Mouse (Mus musculus): ENCODE results near the gene Syngr2. TPM values are rescaled to one million over a fixed set of nuclear protein-coding genes. Genes with fewer than 3 reads are reported as not detected.

Syngr2 gene
- polyA plus RNA-seq, 1 experiment, result 7.2 TPM

DNA sequence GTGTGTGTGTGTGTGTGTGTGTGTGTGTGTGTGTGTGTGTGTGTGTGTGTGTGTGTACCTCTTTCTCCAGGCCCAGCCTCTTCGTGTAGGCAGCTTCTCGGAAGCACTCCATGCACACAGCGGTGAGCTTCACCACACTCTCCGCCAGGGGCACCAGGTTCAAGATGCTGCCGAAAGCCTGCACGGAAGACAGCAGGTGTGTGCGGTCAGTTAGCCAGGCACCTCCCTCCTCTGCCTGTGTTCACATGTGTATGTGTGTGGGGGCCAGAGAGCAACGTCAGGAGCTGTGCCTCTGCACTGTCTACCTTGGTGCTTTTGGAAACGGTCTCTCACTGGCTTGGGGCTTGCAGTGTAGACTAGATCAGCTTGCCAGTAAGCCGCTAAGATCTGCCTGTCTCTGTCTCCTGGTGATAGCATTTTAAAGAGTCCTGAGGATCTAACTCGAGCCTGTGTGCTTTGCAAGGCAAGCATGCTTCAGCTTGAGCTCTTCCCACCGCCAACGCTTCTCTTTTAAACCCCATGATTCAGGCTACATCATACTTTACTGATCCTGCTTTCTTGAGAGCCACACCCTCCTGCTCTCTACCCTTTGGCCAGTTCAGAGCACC is 7.0 kb downstream of the Syngr2 start:
- Histone ChIP-seq H3K4me1 (ENCODE audit: control insufficient read depth) (peaks cover 82% of the 10 kb centered on the region), H3K27me3 (ENCODE audit: control insufficient read depth) (no peaks in the 10 kb centered on the region), H3K9me3 (ENCODE audit: control insufficient read depth, low read length) (no peaks in the 10 kb centered on the region), H3K4me3 (replicated peaks) (no peak overlapping the region), H3K36me3 (ENCODE audit: control insufficient read depth) (peaks cover 100% of the 10 kb centered on the region)
- TF ChIP-seq TAL1 (IDR thresholded peaks at IDR 0.05; ENCODE audit: low read length), result no peak
- no peak for TF ChIP-seq GATA1 (IDR thresholded peaks at IDR 0.05; ENCODE audit: low read length)

DNA sequence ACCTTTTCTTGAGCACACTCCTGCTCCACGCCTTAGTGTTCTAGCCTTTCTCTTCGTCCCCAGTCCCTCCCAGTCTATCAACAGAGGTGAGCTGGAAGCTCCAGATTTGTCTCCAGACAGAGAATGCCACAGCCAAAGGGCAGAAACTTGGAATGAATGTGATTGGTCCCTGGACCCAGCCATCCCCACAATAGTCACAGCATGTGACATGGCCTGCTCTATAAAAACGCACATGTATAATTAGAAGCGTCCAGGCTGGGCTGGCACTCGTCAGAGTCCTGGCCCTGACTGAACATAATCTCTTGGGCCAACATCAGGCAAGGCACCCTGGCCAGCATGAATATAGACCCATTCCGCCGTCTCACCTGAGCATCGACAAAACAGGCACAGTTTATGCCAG is 9.6 kb downstream of the Syngr2 start:
- Histone ChIP-seq H3K36me3 (ENCODE audit: control insufficient read depth) (peaks cover 100% of the 10 kb centered on the region), H3K27me3 (ENCODE audit: control insufficient read depth) (no peaks in the 10 kb centered on the region), H3K4me1 (ENCODE audit: control insufficient read depth) (peaks cover 85% of the 10 kb centered on the region), H3K9me3 (ENCODE audit: control insufficient read depth, low read length) (no peaks in the 10 kb centered on the region), H3K4me3 (replicated peaks) (no peak overlapping the region)
- TF ChIP-seq TAL1 (IDR thresholded peaks at IDR 0.05; ENCODE audit: low read length) (no peak), GATA1 (IDR thresholded peaks at IDR 0.05; ENCODE audit: low read length) (no peak)

- H3K4me1 ChIP-seq (ENCODE audit: control insufficient read depth), result peaks cover 83% of the 10 kb centered on the region
- H3K27me3 ChIP-seq (ENCODE audit: control insufficient read depth), result no peaks in the 10 kb centered on the region
- TF ChIP-seq TAL1 (IDR thresholded peaks at IDR 0.05; ENCODE audit: low read length) (no peak), GATA1 (IDR thresholded peaks at IDR 0.05; ENCODE audit: low read length) (no peak)
- H3K36me3 ChIP-seq (ENCODE audit: control insufficient read depth), result peaks cover 94% of the 10 kb centered on the region
- H3K9me3 ChIP-seq (ENCODE audit: control insufficient read depth, low read length), result no peaks in the 10 kb centered on the region
- no peak overlapping the region for H3K4me3 ChIP-seq (replicated peaks)
Measured at GRCm38 (mm10) chr11:117820173-117820572, 10.7 kb downstream of the Syngr2 start.

DNA sequence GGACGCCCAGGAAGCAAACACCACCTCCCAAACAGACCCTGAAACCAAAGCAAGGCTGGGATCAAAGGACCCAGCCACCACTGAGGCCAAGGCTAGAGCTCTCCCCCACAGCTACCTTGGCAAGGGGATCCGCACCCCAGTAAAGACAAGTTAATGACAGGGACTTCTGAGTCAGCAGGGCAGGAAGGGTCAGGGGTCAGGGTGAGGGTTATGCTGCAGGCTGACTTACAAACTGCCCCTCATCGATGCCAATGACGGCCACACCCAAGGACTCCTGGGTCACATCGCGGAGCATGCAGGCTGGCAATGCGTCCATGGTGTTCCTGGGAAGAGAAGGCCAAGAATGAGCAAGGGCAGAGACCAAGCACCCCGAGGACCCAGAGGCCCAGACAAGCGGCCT is 12.4 kb downstream of the Syngr2 start:
- peaks cover 77% of the 10 kb centered on the region for H3K36me3 ChIP-seq (ENCODE audit: control insufficient read depth)
- no peak overlapping the region for H3K4me3 ChIP-seq (replicated peaks)
- no peaks in the 10 kb centered on the region for H3K27me3 ChIP-seq (ENCODE audit: control insufficient read depth)
- no peak for TF ChIP-seq TAL1 (IDR thresholded peaks at IDR 0.05; ENCODE audit: low read length)
- no peak for TF ChIP-seq GATA1 (IDR thresholded peaks at IDR 0.05; ENCODE audit: low read length)
- H3K4me1 ChIP-seq (ENCODE audit: control insufficient read depth), result peaks cover 89% of the 10 kb centered on the region
- H3K9me3 ChIP-seq (ENCODE audit: control insufficient read depth, low read length), result no peaks in the 10 kb centered on the region

DNA sequence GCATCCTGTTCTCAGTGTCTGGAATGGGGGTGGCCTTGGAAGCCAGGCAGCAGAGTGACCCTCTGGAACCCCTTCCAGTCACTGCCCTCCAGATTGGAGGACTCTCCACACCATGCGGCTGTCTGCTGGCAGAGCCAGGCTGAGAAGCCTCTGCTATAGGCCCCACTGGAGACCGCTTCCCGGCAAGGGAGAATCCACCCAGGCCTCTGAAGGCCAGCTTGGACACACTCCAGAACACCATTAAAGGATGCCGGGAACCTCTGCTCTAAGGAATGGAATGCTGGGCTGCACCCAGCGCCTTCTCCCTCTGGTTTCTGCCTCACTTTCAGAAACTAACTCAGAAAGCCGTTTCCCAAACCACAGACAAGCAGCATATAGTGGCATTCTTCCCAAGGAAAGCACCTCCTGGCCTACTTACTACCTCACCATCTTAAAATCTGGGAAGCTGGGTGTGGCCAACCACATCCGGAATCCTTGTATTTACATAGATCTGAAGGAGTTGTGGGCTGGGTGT is 13.3 kb downstream of the Syngr2 start:
- peaks cover 91% of the 10 kb centered on the region for H3K4me1 ChIP-seq (ENCODE audit: control insufficient read depth)

DNA sequence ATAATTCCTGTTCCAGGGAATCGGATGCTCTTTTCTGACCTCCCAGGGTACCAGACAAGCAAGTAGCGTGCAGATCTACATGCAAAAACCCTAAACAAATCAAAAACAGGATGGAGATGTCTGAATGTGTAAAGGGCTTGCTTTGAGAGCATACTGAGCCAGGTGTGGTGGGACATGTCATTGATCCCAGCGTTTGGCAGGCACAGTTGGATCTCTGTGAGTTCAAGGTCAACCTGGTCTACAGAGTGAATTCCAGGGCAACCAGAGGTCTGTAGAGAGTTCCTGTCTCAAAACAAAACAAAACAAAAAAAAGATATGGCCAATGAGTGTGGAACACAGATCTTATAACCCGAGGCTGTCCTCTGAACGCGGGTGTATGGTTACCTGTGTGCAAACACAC is 13.9 kb downstream of the Syngr2 start:
- Histone ChIP-seq H3K9me3 (ENCODE audit: control insufficient read depth, low read length) (no peaks in the 10 kb centered on the region), H3K4me3 (replicated peaks) (peak overlapping the region; percentile 86), H3K4me1 (ENCODE audit: control insufficient read depth) (peaks cover 92% of the 10 kb centered on the region), H3K36me3 (ENCODE audit: control insufficient read depth) (peaks cover 67% of the 10 kb centered on the region), H3K27me3 (ENCODE audit: control insufficient read depth) (no peaks in the 10 kb centered on the region)
- no peak for TF ChIP-seq GATA1 (IDR thresholded peaks at IDR 0.05; ENCODE audit: low read length)
- no peak for TF ChIP-seq TAL1 (IDR thresholded peaks at IDR 0.05; ENCODE audit: low read length)

More for the DNA sequence above, 13.3 kb downstream of the Syngr2 start:
- TF ChIP-seq GATA1 (IDR thresholded peaks at IDR 0.05; ENCODE audit: low read length), result no peak
- no peak for TF ChIP-seq TAL1 (IDR thresholded peaks at IDR 0.05; ENCODE audit: low read length)
- Histone ChIP-seq H3K36me3 (ENCODE audit: control insufficient read depth) (peaks cover 73% of the 10 kb centered on the region), H3K9me3 (ENCODE audit: control insufficient read depth, low read length) (no peaks in the 10 kb centered on the region), H3K4me3 (replicated peaks) (no peak overlapping the region), H3K27me3 (ENCODE audit: control insufficient read depth) (no peaks in the 10 kb centered on the region)

DNA sequence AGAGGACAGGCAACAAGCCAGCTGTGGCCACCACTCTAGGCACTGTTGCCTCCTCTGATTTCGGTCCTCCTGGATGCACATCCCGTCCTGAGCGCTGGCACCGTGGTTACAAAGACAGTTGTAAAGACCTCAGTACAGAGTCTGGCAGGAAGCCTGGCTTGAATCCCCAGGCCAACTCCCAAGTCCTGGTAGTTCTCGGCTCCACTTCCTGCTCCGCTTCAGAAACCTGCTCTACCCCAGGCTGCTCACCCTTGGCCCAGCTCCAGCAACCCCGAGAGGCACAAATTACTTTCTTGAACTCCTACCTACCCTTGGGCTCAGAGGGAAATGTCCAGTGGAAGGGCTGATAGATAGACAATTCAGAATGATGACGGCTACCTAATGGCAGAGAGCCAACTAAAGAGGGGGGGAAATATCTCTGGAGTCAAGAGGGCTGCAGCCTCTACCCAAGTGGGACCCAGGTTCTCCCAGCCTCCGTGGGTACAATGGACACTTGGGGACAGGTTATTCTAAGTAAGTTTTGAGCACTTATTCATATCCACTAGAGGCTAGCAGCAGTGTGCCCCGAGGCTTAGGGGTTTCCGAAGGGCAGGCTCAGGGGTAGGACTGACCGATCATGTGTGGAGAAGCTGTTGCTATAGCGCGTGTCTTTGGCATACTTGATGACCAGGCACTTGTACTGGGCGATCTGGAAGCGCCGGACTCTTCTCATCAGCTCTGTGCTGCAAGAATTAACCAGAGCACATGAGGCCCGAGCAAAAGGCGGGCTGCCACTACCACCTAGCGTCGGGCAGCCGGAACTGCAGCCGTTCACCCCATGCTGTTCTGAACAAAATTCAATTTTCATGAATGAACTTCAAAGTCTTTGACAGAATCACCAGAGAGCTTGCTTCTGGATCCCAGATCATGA is 14.8 kb downstream of the Syngr2 start:
- H3K36me3 ChIP-seq (ENCODE audit: control insufficient read depth), result peaks cover 60% of the 10 kb centered on the region
- H3K9me3 ChIP-seq (ENCODE audit: control insufficient read depth, low read length), result no peaks in the 10 kb centered on the region
- H3K27me3 ChIP-seq (ENCODE audit: control insufficient read depth), result no peaks in the 10 kb centered on the region
- peaks cover 92% of the 10 kb centered on the region for H3K4me1 ChIP-seq (ENCODE audit: control insufficient read depth)
- TF ChIP-seq GATA1 (IDR thresholded peaks at IDR 0.05; ENCODE audit: low read length) (no peak), TAL1 (IDR thresholded peaks at IDR 0.05; ENCODE audit: low read length) (no peak)
- H3K4me3 ChIP-seq (replicated peaks), result peak overlapping the region; percentile 86

GRCm38 (mm10) chr11:117825333-117826101 is 16.0 kb downstream of the Syngr2 start, which contains the start of the genes Afmid and Tk1:
Gene Afmid (plus strand): TSS chr11:117825924.
Gene Tk1 (minus strand): TSS chr11:117826092.
- Histone ChIP-seq H3K4me3 (replicated peaks) (peak within 1 kb of the TSS; percentile 86), H3K9me3 (ENCODE audit: control insufficient read depth, low read length) (no peaks in the 10 kb centered on the region), H3K36me3 (ENCODE audit: control insufficient read depth) (peaks cover 54% of the 10 kb centered on the region), H3K27me3 (ENCODE audit: control insufficient read depth) (no peaks in the 10 kb centered on the region), H3K4me1 (ENCODE audit: control insufficient read depth) (peaks cover 94% of the 10 kb centered on the region)
- TF ChIP-seq TAL1 (IDR thresholded peaks at IDR 0.05; ENCODE audit: low read length) (no peak), GATA1 (IDR thresholded peaks at IDR 0.05; ENCODE audit: low read length) (no peak)
